Mouse (Mus musculus) E14TG2a.4 (cell line): ENCODE data around the gene Cpm.

Experiments
- CTCF ChIP-seq: conservative IDR thresholded peaks from 2 replicates; pipeline ENCODE4 v1.5.1; 2014; ENCODE audit warnings: low read length
- NANOG ChIP-seq: IDR thresholded peaks from 2 replicates; pipeline ENCODE4 v1.6.1; 2014; ENCODE audit warnings: borderline replicate concordance, low read length, mixed read lengths

- TF ChIP-seq CTCF (no peak), NANOG (no peak)
Measured at GRCm38 (mm10) chr10:117650042-117650655, 20.8 kb downstream of the Cpm start.
